Mouse (Mus musculus) lung, postnatal 0 days (tissue): ENCODE measurements around the gene Ube2f.

ENCODE experiments used
- CTCF ChIP-seq: IDR thresholded peaks from 2 replicates; pipeline ENCODE4 v1.5.1; 2016; ENCODE audit warnings: antibody characterized with exemption, mild to moderate bottlenecking
- EP300 ChIP-seq: IDR thresholded peaks from 2 replicates; pipeline ENCODE4 v1.6.1; 2016; ENCODE audit warnings: antibody characterized with exemption, mild to moderate bottlenecking, control low read depth

GRCm38 (mm10) chr1:91231142-91231541 lies 19.0 kb upstream of the Ube2f start:
- no peak for TF ChIP-seq CTCF
- TF ChIP-seq EP300, result no peak
